Mouse (Mus musculus): Measurements from ENCODE around the gene Pcnx. TPM values are rescaled to one million over a fixed set of nuclear protein-coding genes. Genes with fewer than 3 reads are reported as not detected.
A peak's percentile ranks its signal among the peaks of the same experiment; 100 is the strongest.

The Pcnx gene
- polyA plus RNA-seq, 1 experiment from 2014 or later, result 17.3 TPM

GRCm38 (mm10) chr12:81836162-81836561 is 23.7 kb upstream of the Pcnx start:
- Histone ChIP-seq H3K27me3 (no peaks in the 10 kb centered on the region), H3K9me3 (no peaks in the 10 kb centered on the region), H3K9ac (no peak overlapping the region), H3K36me3 (replicated peaks) (no peaks in the 10 kb centered on the region), H3K4me1 (peaks cover 6% of the 10 kb centered on the region; the same call in 1 of the 2 replicates), H3K4me2 (no peak overlapping the region), H3K4me3 (replicated peaks) (no peak overlapping the region), H3K27ac (no peak overlapping the region)
- 78% methylated on average over 8 of the region's 8 CpGs for WGBS
- ATAC-seq (ENCODE audit: low FRiP score), result no peak

DNA sequence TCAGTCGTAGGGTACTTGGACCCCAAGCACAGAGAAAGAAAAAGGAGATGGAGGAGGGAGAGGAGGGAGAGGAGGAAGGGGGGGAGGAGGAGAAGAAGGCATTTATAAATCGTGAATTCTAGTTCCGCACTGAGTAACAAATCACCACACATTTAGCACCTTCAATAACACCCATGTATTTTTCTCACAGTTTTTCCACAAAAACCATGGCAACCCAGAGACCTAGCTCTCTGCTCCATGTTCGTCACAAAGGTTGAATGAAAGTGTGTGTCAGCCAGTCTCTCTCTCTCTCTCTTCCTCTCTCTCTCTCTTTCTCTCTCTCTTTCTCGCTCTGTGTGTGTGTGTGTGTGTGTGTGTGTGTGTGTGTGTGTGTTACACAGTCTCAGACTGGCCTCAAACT is 22.4 kb upstream of the Pcnx start:
- H3K9ac ChIP-seq, result no peak overlapping the region
- H3K9me3 ChIP-seq, result no peaks in the 10 kb centered on the region
- no peak overlapping the region for H3K27ac ChIP-seq
- no peak overlapping the region for H3K4me2 ChIP-seq
- WGBS, result 58% methylated on average over 5 of the region's 5 CpGs
- no peaks in the 10 kb centered on the region for H3K27me3 ChIP-seq
- H3K4me3 ChIP-seq (replicated peaks), result no peak overlapping the region
- peaks cover 6% of the 10 kb centered on the region; the same call in 1 of the 2 replicates for H3K4me1 ChIP-seq
- ATAC-seq (ENCODE audit: low FRiP score), result no peak
- no peaks in the 10 kb centered on the region for H3K36me3 ChIP-seq (replicated peaks)

GRCm38 (mm10) chr12:81839663-81840062 is 20.2 kb upstream of the Pcnx start:
- ATAC-seq (ENCODE audit: low FRiP score), result no peak
- Histone ChIP-seq H3K36me3 (replicated peaks) (no peaks in the 10 kb centered on the region), H3K4me1 (peaks cover 8% of the 10 kb centered on the region), H3K4me3 (replicated peaks) (no peak overlapping the region), H3K27me3 (peaks cover 4% of the 10 kb centered on the region; the same call in 1 of the 2 replicates), H3K9me3 (no peaks in the 10 kb centered on the region), H3K9ac (no peak overlapping the region), H3K4me2 (no peak overlapping the region), H3K27ac (no peak overlapping the region)
- WGBS, result 90% methylated on average over 5 of the region's 5 CpGs

- WGBS, result 82% methylated on average over 5 of the region's 5 CpGs
These were observed 18.8 kb upstream of the Pcnx start for GRCm38 (mm10) chr12:81841046-81841445.

DNA sequence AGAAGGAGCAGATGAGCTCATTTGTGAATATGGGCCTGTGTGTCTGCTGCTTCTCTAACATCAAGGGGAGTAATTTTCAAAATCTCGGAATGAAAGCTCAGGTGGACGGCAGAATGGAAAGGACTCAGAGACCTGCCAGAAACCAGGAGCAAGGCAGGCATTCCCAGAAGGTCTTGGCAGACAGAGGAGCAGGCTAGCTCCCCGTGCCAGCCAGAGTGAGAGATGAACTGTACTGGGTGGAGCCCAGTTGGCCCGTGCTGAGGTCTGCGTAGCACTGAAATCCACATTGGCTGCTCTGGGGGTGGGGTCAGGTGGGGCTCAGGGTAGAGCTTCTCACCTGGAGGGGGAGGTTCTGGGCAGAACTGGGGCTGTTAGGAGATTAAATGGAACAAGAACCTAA is 16.3 kb upstream of the Pcnx start:
- Histone ChIP-seq H3K9ac (no peak overlapping the region), H3K4me1 (peaks cover 10% of the 10 kb centered on the region), H3K4me3 (replicated peaks) (no peak overlapping the region), H3K4me2 (no peak overlapping the region), H3K27ac (no peak overlapping the region), H3K36me3 (replicated peaks) (no peaks in the 10 kb centered on the region), H3K9me3 (no peaks in the 10 kb centered on the region), H3K27me3 (peaks cover 10% of the 10 kb centered on the region; the same call in 1 of the 2 replicates)
- ATAC-seq (ENCODE audit: low FRiP score), result no peak
- 79% methylated on average over 5 of the region's 5 CpGs for WGBS

More at GRCm38 (mm10) chr12:81841046-81841445, 18.8 kb upstream of the Pcnx start:
- Histone ChIP-seq H3K27ac (no peak overlapping the region), H3K4me2 (no peak overlapping the region), H3K4me3 (replicated peaks) (no peak overlapping the region), H3K9me3 (no peaks in the 10 kb centered on the region), H3K27me3 (peaks cover 7% of the 10 kb centered on the region; the same call in 1 of the 2 replicates), H3K36me3 (replicated peaks) (no peaks in the 10 kb centered on the region), H3K9ac (no peak overlapping the region), H3K4me1 (peaks cover 16% of the 10 kb centered on the region)
- ATAC-seq (ENCODE audit: low FRiP score), result no peak

- no peak overlapping the region for H3K4me3 ChIP-seq (replicated peaks)
- no peaks in the 10 kb centered on the region for H3K36me3 ChIP-seq (replicated peaks)
- peak overlapping the region; percentile 38 for H3K4me2 ChIP-seq
- H3K9me3 ChIP-seq, result no peaks in the 10 kb centered on the region
- peaks cover 10% of the 10 kb centered on the region; the same call in 1 of the 2 replicates for H3K27me3 ChIP-seq
- ATAC-seq (ENCODE audit: low FRiP score), result no peak
- H3K4me1 ChIP-seq, result peaks cover 10% of the 10 kb centered on the region
- H3K9ac ChIP-seq, result no peak overlapping the region
- no peak overlapping the region for H3K27ac ChIP-seq
- WGBS, result 47% methylated on average over 13 of the region's 13 CpGs
These were observed 15.3 kb upstream of the Pcnx start for GRCm38 (mm10) chr12:81844572-81844971.

GRCm38 (mm10) chr12:81844981-81845380 is 14.8 kb upstream of the Pcnx start:
- no peak overlapping the region for H3K27ac ChIP-seq
- no peak for ATAC-seq (ENCODE audit: low FRiP score)
- H3K27me3 ChIP-seq, result peaks cover 10% of the 10 kb centered on the region; the same call in 1 of the 2 replicates
- H3K9ac ChIP-seq, result no peak overlapping the region
- no peak overlapping the region for H3K4me3 ChIP-seq (replicated peaks)
- no peaks in the 10 kb centered on the region for H3K36me3 ChIP-seq (replicated peaks)
- 14% methylated on average over 14 of the region's 14 CpGs for WGBS
- H3K4me2 ChIP-seq, result peak overlapping the region; percentile 38
- H3K4me1 ChIP-seq, result peaks cover 10% of the 10 kb centered on the region
- no peaks in the 10 kb centered on the region for H3K9me3 ChIP-seq

- H3K9me3 ChIP-seq, result no peaks in the 10 kb centered on the region
- no peak for ATAC-seq (ENCODE audit: low FRiP score)
- H3K9ac ChIP-seq, result no peak overlapping the region
- H3K4me3 ChIP-seq (replicated peaks), result no peak overlapping the region
- WGBS, result 70% methylated on average over 8 of the region's 8 CpGs
- H3K4me2 ChIP-seq, result no peak overlapping the region
- H3K4me1 ChIP-seq, result peaks cover 8% of the 10 kb centered on the region
- peaks cover 6% of the 10 kb centered on the region; the same call in 1 of the 2 replicates for H3K27me3 ChIP-seq
- H3K36me3 ChIP-seq (replicated peaks), result no peaks in the 10 kb centered on the region
- H3K27ac ChIP-seq, result no peak overlapping the region
These were observed 10.2 kb upstream of the Pcnx start for GRCm38 (mm10) chr12:81849629-81850028.

GRCm38 (mm10) chr12:81852551-81852950 is 7.3 kb upstream of the Pcnx start:
- Histone ChIP-seq H3K9ac (no peak overlapping the region), H3K4me1 (peaks cover 15% of the 10 kb centered on the region), H3K36me3 (replicated peaks) (no peaks in the 10 kb centered on the region), H3K27ac (no peak overlapping the region), H3K4me3 (replicated peaks) (no peak overlapping the region), H3K27me3 (0 out of 2 replicates have a peak, but pooled peaks cover 7% of the 10 kb centered on the region), H3K9me3 (no peaks in the 10 kb centered on the region), H3K4me2 (no peak overlapping the region)
- 85% methylated on average over 2 of the region's 2 CpGs for WGBS
- no peak for ATAC-seq (ENCODE audit: low FRiP score)

- Histone ChIP-seq H3K36me3 (replicated peaks) (no peaks in the 10 kb centered on the region), H3K4me2 (no peak overlapping the region), H3K4me3 (replicated peaks) (no peak overlapping the region), H3K4me1 (peaks cover 17% of the 10 kb centered on the region), H3K9me3 (no peaks in the 10 kb centered on the region), H3K9ac (no peak overlapping the region), H3K27ac (no peak overlapping the region), H3K27me3 (0 out of 2 replicates have a peak, but pooled peaks cover 8% of the 10 kb centered on the region)
- ATAC-seq (ENCODE audit: low FRiP score), result no peak
- WGBS, result 88% methylated on average over 14 of the region's 14 CpGs
These were observed 6.8 kb upstream of the Pcnx start for GRCm38 (mm10) chr12:81852977-81853376.

DNA sequence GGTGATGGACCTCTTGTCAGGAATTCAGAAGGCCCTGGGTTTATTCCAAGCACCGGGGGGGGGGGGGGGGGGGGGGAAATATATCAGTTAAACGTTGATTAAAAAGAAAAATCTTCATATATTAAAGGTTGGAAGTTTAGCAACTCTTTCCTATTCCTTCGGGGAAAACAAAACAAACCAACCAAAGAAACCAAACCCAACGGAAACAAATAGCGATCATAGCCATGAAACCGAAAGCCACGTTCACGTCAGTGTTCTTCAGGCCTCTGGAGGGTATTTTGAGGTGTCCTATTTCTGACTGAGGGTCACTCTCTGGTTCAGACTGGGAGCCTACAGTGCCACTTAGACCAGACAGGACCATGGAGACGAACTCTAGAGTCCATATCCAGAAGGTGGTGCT is 6.3 kb upstream of the Pcnx start:
- WGBS, result 90% methylated on average over 9 of the region's 9 CpGs
- no peak for ATAC-seq (ENCODE audit: low FRiP score)
- H3K4me3 ChIP-seq (replicated peaks), result no peak overlapping the region
- no peaks in the 10 kb centered on the region for H3K9me3 ChIP-seq
- 0 out of 2 replicates have a peak, but pooled peaks cover 4% of the 10 kb centered on the region for H3K27me3 ChIP-seq
- no peak overlapping the region for H3K4me2 ChIP-seq
- H3K36me3 ChIP-seq (replicated peaks), result no peaks in the 10 kb centered on the region
- no peak overlapping the region for H3K27ac ChIP-seq
- H3K9ac ChIP-seq, result no peak overlapping the region
- H3K4me1 ChIP-seq, result peaks cover 17% of the 10 kb centered on the region

DNA sequence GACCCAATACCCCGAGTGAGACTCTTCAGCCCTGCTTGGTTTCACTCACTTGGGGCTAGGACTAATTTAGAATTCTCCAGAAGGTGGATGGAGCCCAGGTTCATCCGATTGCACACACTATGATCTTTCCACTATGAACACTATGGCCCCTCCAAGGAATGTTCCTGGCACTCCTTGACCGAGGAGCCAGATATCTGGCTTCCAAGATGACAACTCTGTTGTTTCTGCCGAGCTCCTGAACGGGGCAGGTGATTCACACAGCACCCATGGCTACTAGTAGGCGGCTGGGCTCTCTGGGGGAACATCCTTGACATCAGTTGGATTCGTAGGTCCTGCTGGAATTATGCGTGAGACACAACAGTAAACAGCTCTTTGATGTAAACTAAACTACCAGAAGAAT is 4.8 kb upstream of the Pcnx start:
- Histone ChIP-seq H3K27me3 (0 out of 2 replicates have a peak, but pooled peaks cover 4% of the 10 kb centered on the region), H3K27ac (no peak overlapping the region), H3K36me3 (replicated peaks) (no peaks in the 10 kb centered on the region), H3K9me3 (no peaks in the 10 kb centered on the region), H3K4me2 (no peak overlapping the region), H3K4me3 (replicated peaks) (no peak overlapping the region), H3K4me1 (peaks cover 17% of the 10 kb centered on the region), H3K9ac (no peak overlapping the region)
- no peak for ATAC-seq (ENCODE audit: low FRiP score)
- 84% methylated on average over 8 of the region's 8 CpGs for WGBS

DNA sequence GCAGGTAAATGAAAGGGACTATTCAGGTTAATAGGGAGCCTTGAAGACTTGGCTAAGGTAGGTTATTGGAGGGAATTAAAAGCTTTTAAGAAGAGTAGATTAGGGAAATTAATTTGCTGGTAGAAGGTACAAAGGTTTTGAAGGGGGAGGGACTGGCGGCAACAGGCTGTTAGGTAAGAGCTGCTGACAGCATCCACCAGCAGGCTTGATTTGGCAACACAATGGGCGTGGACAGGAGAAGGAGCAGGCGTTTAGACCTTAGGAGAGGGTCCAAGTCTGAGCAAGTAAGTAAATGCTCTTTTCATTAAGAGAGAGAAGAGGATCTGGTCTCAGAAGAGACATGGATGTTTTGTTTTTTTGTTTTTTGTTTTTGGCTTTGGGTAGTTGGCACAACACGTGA is 3.1 kb upstream of the Pcnx start:
- 0 out of 2 replicates have a peak, but pooled peaks cover 4% of the 10 kb centered on the region for H3K27me3 ChIP-seq
- no peak for ATAC-seq (ENCODE audit: low FRiP score)
- H3K4me1 ChIP-seq, result peaks cover 22% of the 10 kb centered on the region
- no peaks in the 10 kb centered on the region for H3K36me3 ChIP-seq (replicated peaks)
- WGBS, result 44% methylated on average over 4 of the region's 4 CpGs
- H3K4me2 ChIP-seq, result no peak overlapping the region
- H3K27ac ChIP-seq, result no peak overlapping the region
- no peaks in the 10 kb centered on the region for H3K9me3 ChIP-seq
- H3K9ac ChIP-seq, result no peak overlapping the region
- no peak overlapping the region for H3K4me3 ChIP-seq (replicated peaks)

Data from forebrain, embryonic 12.5 days (tissue).